Mouse (Mus musculus): ENCODE measurements at regions not wholly inside any gene's neighbourhood (a gene's known extent, or its start where the extent isn't known, plus 50 kb on each side); places are given as distances from the start of the nearest gene placed in this dataset.
A peak's percentile ranks its signal among the peaks of the same experiment; 100 is the strongest.
"Not testable (repeated sequence)": the region's sequence is repeated elsewhere in the genome, so short reads cannot be mapped to it uniquely, and the experiment has no call there.

DNA sequence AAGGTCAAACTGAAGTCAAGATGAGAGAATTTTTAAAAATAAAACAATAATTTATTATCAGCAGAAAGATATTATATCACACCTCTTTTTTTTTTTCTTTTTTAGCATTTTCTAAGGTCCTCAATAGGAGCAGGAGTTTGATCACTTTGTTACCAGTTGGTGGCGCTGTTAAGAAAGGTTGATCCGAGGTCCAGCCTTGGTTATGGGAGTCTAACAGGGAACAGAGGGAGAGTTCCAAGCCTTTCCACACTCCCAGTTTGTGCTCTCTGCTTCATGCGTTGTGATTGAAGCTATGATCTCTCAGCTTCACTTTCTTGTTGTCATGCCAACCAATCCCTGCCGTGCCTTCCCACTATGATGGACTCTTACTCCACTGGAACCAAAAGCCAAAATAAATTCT lies 83.8 kb downstream of the Fam174a start:
- H3K4me3 ChIP-seq (ENCODE audit: insufficient read depth, low read depth, low read length) = no peak overlapping the region
- no peaks in the 10 kb centered on the region for H3K4me1 ChIP-seq (ENCODE audit: control insufficient read depth, insufficient read depth, low read length)
- 29% methylated on average over 4 of the region's 4 CpGs for WGBS
- no peak overlapping the region for H3K27ac ChIP-seq (ENCODE audit: insufficient read depth, low read depth, low read length)
- no peak for TF ChIP-seq CTCF (IDR thresholded peaks at IDR 0.05; ENCODE audit: insufficient read depth, low read depth, low read length)
- TF ChIP-seq POLR2A (IDR thresholded peaks at IDR 0.05; ENCODE audit: insufficient read depth, low read depth, low read length) = no peak

DNA sequence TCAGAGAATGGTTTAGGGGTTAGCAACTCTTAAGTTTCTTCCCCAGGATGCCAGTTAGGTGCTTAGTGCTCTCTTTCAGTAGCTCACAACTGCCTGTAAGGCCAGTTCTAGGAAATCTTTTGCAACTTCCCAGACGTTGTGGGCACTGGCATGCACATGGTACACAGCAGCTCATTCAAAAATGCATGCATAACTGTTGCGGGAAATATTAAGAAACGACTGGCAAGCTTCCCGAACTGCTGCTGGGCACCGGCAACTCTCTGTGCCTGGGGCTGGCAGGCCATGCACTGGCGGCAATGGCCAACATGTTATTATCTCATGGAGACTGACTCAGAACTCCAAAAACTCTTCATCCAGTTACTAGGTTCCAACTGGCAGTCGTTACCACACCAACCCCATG lies 86.3 kb downstream of the Fam174a start:
- Histone ChIP-seq H3K4me3 (ENCODE audit: insufficient read depth, low read depth, low read length) (no peak overlapping the region), H3K27ac (ENCODE audit: insufficient read depth, low read depth, low read length) (no peak overlapping the region), H3K4me1 (ENCODE audit: control insufficient read depth, insufficient read depth, low read length) (no peaks in the 10 kb centered on the region)
- WGBS = 73% methylated on average over 7 of the region's 7 CpGs
- TF ChIP-seq POLR2A (IDR thresholded peaks at IDR 0.05; ENCODE audit: insufficient read depth, low read depth, low read length) (no peak), CTCF (IDR thresholded peaks at IDR 0.05; ENCODE audit: insufficient read depth, low read depth, low read length) (no peak)

- WGBS = 95% methylated on average over 1 of the region's 1 CpGs
- no peaks in the 10 kb centered on the region for H3K4me1 ChIP-seq (ENCODE audit: control insufficient read depth, insufficient read depth, low read length)
- no peak for TF ChIP-seq CTCF (IDR thresholded peaks at IDR 0.05; ENCODE audit: insufficient read depth, low read depth, low read length)
- no peak for TF ChIP-seq POLR2A (IDR thresholded peaks at IDR 0.05; ENCODE audit: insufficient read depth, low read depth, low read length)
Measured at GRCm38 (mm10) chr1:95422253-95422652, 108.8 kb downstream of the Fam174a start.

GRCm38 (mm10) chr1:95425420-95425819 lies 112.0 kb downstream of the Fam174a start:
- no peak overlapping the region for H3K4me3 ChIP-seq (ENCODE audit: insufficient read depth, low read depth, low read length)
- no peaks in the 10 kb centered on the region for H3K4me1 ChIP-seq (ENCODE audit: control insufficient read depth, insufficient read depth, low read length)
- TF ChIP-seq CTCF (IDR thresholded peaks at IDR 0.05; ENCODE audit: insufficient read depth, low read depth, low read length) (no peak), POLR2A (IDR thresholded peaks at IDR 0.05; ENCODE audit: insufficient read depth, low read depth, low read length) (no peak)
- no peak overlapping the region for H3K27ac ChIP-seq (ENCODE audit: insufficient read depth, low read depth, low read length)

More at GRCm38 (mm10) chr1:95422253-95422652, 108.8 kb downstream of the Fam174a start:
- Histone ChIP-seq H3K4me3 (ENCODE audit: insufficient read depth, low read depth, low read length) (no peak overlapping the region), H3K27ac (ENCODE audit: insufficient read depth, low read depth, low read length) (no peak overlapping the region)

DNA sequence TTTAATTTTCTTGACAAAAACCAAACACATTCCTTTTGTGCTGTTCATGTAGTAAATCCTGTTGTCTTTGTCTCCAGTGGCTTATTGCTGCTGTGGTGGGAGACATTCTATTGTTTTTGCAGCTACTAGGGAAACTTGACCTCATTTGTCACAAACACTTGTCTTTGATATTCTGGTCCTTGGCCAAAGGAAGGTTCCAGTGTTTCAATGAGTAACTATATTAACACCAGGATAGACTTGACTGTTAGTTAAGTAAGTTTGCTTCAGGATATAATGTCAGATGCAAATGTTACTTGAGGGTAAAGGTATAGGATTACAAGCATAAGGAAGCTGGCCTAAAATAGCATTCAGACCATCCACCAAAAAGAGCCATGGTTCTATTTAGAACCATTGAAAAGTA lies 123.7 kb downstream of the Fam174a start:
- no peak for TF ChIP-seq POLR2A (IDR thresholded peaks at IDR 0.05; ENCODE audit: insufficient read depth, low read depth, low read length)
- no peak for TF ChIP-seq CTCF (IDR thresholded peaks at IDR 0.05; ENCODE audit: insufficient read depth, low read depth, low read length)
- Histone ChIP-seq H3K4me1 (ENCODE audit: control insufficient read depth, insufficient read depth, low read length) (no peaks in the 10 kb centered on the region), H3K27ac (ENCODE audit: insufficient read depth, low read depth, low read length) (no peak overlapping the region), H3K4me3 (ENCODE audit: insufficient read depth, low read depth, low read length) (no peak overlapping the region)

- no peak for TF ChIP-seq POLR2A (IDR thresholded peaks at IDR 0.05; ENCODE audit: insufficient read depth, low read depth, low read length)
- no peak for TF ChIP-seq CTCF (IDR thresholded peaks at IDR 0.05; ENCODE audit: insufficient read depth, low read depth, low read length)
- H3K27ac ChIP-seq (ENCODE audit: insufficient read depth, low read depth, low read length) = peak overlapping the region; percentile 32
- H3K4me1 ChIP-seq (ENCODE audit: control insufficient read depth, insufficient read depth, low read length) = 0 out of 2 replicates have a peak, but pooled peaks cover 2% of the 10 kb centered on the region
- WGBS = 49% methylated on average over 3 of the region's 3 CpGs
- no peak overlapping the region for H3K4me3 ChIP-seq (ENCODE audit: insufficient read depth, low read depth, low read length)
Measured at GRCm38 (mm10) chr1:95445541-95445940, 132.1 kb downstream of the Fam174a start.

GRCm38 (mm10) chr1:95448962-95449558 lies 135.6 kb downstream of the Fam174a start:
- TF ChIP-seq POLR2A (IDR thresholded peaks at IDR 0.05; ENCODE audit: insufficient read depth, low read depth, low read length) (no peak), CTCF (IDR thresholded peaks at IDR 0.05; ENCODE audit: insufficient read depth, low read depth, low read length) (no peak)
- Histone ChIP-seq H3K4me1 (ENCODE audit: control insufficient read depth, insufficient read depth, low read length) (0 out of 2 replicates have a peak, but pooled peaks cover 2% of the 10 kb centered on the region), H3K4me3 (ENCODE audit: insufficient read depth, low read depth, low read length) (no peak overlapping the region), H3K27ac (ENCODE audit: insufficient read depth, low read depth, low read length) (no peak overlapping the region)
- WGBS = 47% methylated on average over 7 of the region's 7 CpGs

- TF ChIP-seq CTCF (IDR thresholded peaks at IDR 0.05; ENCODE audit: insufficient read depth, low read depth, low read length) (no peak), POLR2A (IDR thresholded peaks at IDR 0.05; ENCODE audit: insufficient read depth, low read depth, low read length) (no peak)
- no peak overlapping the region for H3K4me3 ChIP-seq (ENCODE audit: insufficient read depth, low read depth, low read length)
- WGBS = 81% methylated on average over 4 of the region's 4 CpGs
- H3K4me1 ChIP-seq (ENCODE audit: control insufficient read depth, insufficient read depth, low read length) = no peaks in the 10 kb centered on the region
- no peak overlapping the region for H3K27ac ChIP-seq (ENCODE audit: insufficient read depth, low read depth, low read length)
Measured at GRCm38 (mm10) chr1:95450920-95451332, 137.5 kb downstream of the Fam174a start.

- H3K4me1 ChIP-seq (ENCODE audit: control insufficient read depth, insufficient read depth, low read length); H3K27ac ChIP-seq (ENCODE audit: insufficient read depth, low read depth, low read length); H3K4me3 ChIP-seq (ENCODE audit: insufficient read depth, low read depth, low read length): not testable (repeated sequence)
- 81% methylated on average over 6 of the region's 6 CpGs for WGBS
Measured at GRCm38 (mm10) chr1:95451755-95452154, 138.3 kb downstream of the Fam174a start.

DNA sequence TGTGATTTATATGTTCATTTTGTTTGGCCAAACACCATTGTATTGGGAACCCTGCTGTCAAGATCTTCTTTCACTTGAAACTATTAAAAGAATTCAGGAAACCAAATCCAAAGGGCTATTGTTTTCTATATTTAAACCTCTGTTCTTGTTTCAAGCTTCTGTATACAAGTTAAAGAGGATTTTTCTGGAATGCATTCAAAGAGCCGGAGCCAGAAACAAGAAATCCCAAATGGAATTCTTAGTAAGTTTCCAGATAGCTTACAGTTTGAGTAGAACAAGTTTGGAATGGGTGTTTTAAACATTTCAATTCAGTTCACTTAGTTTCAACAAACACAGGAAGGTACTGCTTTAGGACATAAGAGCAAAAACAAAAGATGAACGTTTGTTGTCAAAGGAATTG lies 140.8 kb downstream of the Fam174a start:
- H3K4me1 ChIP-seq (ENCODE audit: control insufficient read depth, insufficient read depth, low read length) = no peaks in the 10 kb centered on the region
- 47% methylated on average over 2 of the region's 2 CpGs for WGBS
- H3K4me3 ChIP-seq (ENCODE audit: insufficient read depth, low read depth, low read length) = no peak overlapping the region
- TF ChIP-seq POLR2A (IDR thresholded peaks at IDR 0.05; ENCODE audit: insufficient read depth, low read depth, low read length) (no peak), CTCF (IDR thresholded peaks at IDR 0.05; ENCODE audit: insufficient read depth, low read depth, low read length) (no peak)
- H3K27ac ChIP-seq (ENCODE audit: insufficient read depth, low read depth, low read length) = no peak overlapping the region
